Mouse (Mus musculus): Measurements from ENCODE around the gene Acbd4.

Gene Acbd4

GRCm38 (mm10) chr11:103080323-103081091 is 21.0 kb upstream of the Acbd4 start:
- intact Hi-C loops (cut with DNase I) = no loop called here

GRCm38 (mm10) chr11:103081631-103082030 is 19.9 kb upstream of the Acbd4 start:
- intact Hi-C loops (cut with DNase I) = no loop called here

DNA sequence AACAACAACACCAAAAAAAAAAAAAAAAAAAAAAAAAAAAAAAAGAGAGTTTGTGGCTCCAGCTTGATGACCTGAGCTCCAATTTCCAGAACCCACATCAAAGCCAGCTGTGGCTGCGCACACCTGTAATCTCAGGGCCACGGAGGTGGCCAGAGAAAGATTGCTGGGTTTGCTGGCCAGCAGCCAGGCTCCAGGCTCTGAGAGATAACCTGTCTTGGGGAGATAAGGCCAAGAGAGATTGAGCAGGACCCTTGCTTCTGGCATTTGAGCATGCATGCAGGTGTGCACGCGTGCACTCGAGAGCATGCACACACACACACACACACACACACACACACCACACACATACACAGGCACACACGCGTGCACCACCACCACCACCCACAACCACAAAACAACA is 8.2 kb upstream of the Acbd4 start:
- intact Hi-C loops (cut with DNase I) = no loop called here

DNA sequence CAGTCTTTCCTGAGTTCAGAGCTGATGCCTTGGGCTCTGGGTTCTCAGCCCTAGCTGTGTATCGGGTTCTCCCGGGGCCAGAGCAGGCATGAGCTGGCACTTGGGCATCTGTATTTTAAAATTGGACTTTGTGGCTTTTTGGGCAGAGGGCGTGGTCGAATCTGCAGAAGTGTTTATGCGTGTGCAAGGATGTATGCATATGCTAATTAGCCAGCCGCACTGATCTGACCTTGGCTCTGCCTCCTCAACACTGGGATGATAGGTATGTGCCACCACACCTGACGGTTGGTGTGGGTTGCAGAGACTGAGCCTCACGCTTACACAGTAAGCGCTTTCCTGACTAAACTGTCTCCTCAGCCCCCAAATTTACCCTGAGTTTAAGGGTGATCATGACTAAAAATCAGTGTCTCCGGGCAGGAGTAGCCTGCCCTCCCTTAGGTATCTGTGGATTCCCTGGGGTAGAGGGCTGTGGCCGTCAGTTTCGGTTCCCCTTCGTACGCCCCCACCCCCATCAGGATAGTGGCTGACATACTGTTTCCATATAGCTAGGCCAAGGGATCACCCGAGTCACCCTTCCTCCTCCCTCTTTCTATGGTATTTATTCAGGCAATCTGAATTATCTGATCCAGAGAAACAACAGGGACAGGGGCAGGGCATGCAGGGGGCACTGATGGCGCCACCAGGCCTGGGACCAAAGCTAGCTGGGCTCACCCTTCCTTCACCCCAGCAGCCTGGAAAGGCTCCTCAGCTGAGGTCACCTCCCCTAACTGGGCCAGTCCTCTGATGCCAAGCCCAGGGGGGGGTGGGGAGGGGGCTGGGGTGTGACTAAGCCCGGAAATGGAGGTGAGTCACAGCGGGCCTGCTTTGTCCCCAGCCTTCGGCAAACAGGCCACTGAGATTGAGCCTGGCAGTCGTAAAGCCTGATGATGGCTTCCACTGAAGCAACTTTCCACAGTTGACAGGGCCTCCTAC is 7.3 kb upstream of the Acbd4 start:
- intact Hi-C loops (cut with DNase I) = no loop called here

DNA sequence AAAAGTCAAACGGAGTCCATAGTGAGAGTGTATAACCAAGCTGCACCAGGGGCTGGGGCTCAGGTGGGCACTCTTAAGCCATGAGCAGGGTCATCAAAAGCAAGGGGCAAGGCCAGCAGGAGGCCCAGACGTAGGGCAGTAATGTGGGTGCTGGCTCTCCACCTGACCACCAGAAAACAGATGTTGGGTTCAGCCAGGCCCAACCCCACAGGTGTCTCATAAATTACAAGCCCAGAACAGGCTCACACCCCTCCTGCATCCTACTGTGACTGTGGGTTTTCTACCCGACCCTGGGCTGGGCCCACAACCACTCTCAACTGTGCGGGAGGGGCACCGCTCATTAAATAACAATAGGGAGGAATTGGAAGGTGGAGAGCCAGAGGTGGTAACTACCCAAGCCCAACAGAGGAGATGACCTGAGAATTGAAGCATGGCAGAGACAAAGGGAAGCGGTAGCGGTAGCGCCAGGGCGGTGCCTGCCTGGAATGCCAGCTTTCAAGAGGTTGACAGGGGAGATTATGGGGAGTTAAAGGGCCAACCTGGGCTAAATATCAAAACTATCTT is 6.3 kb upstream of the Acbd4 start:
- intact Hi-C loops (cut with DNase I) = no loop called here

- intact Hi-C loops (cut with DNase I) = no loop called here
Measured at GRCm38 (mm10) chr11:103095801-103096200, 5.7 kb upstream of the Acbd4 start.

DNA sequence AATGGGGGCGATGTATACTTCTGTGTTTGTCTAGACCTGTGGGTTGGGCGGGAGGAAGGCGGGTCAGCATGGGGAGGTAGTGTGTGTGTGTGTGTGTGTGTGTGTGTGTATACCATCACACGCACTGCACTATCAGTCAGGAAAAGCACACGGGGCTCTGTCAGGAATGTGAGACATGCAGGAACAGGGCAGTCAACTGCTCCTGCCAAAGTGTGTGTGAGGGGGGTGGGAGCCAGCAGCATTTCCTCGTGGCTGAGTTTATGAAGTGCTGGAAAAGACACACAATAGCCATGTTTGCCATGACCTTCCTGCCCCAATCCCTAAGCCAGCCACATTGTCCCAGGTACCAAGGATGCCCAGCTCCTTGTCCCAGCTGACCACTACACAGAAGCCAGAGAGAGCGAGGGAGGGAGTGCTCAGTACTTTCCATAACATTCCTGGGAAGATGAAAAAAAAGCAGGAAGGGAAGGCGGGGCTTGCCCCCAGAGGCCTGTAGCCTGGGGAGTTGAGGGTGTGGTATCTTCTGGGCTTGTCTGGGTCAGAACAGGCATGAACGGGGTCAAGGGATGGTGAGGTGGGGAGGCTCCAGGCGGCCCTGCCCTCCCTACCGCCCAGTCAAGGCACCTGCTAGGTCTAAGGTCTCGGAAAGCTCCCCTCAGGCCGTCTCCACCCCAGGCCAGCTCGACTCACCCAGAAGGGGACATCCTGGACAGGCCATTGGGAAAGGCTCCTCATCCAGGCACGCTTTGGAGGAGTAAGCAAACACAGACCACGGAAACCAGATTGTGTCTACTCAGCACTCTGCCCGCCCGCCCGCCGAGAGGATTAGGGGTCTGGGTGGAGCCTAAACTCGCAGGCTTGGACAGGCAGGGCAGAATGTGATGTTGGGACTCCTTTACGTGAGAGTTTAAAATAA is 4.2 kb upstream of the Acbd4 start:
- intact Hi-C loops (cut with DNase I) = no loop called here

DNA sequence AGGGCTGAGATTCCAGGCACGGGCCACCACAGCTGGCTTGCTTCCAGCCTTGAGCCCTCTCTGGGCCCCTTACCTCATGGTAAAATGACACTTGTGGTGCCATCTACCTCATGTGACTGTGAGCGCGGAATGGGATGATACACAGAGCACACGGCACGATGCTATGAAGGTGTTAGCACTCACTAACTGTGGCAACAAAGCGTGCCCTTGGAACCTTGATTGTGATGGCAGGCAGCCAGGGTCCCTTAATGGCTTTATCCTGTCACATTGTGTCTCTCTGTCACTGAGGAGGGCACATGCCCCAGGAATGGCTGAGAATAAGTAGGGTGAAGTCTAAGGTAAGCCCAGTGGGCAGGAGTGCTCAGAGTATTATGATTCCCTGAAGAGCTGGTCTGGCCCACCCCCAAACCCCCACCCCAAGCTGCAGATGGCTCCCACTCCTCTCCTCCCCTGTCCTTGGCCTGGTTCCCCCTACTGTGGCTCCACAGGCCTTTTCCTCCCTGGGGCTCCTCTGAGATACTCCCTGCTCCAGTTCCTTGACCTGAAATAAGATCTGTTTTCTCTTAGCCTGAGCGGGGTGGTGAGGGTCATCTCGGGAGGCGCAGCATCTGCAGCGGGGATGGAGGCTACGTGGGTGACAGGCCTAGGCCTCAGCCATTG is 2.8 kb upstream of the Acbd4 start:
- intact Hi-C loops (cut with DNase I) = no loop called here

DNA sequence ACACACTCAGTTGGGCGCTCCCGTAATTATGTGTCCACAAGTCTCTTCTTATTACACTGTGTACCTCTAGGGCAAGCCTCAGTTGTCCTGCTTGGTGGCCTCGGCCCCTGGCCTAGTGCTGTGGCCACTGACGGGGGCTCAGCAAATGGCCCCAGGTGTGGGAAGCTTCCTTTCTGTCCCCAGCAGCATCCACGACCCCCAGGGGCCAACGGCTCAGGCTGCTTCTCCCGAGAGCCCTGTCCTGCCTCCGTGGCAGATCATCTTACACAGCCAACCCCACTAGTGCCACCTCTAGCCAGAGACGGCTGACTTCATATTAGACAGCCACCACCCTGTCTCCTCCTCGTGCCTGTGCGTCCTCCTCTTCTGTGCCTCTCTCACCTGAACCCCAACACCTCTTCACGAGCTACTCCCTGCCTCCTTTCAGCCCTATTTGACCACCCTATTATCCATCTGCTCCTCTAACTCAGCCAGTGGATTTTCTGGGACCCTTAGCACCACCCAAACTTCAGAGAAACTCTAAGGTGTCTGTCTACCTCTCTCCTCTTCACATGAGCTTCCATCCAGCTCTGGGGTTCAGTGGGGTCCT is 2.0 kb upstream of the Acbd4 start:
- intact Hi-C loops (cut with DNase I) = no loop called here

DNA sequence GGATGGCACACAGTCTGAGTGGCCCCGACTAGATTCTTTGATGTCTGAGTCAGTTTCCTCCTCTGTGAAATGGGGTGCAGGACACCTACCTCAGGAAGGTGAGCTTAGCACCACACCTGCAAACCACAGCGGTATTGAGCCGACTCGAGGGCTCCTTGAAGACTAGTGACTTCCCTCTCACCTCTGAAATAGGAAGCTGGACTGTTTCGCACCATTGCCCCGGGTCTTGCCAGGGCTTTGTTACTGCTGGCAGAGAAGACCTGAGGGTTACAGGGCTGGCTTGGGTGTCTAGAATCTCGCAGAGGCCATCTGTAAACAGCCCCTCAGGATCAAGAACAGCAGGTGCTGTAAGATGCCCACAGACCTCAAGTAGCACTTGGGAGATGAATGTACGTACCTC is 1.1 kb upstream of the Acbd4 start:
- intact Hi-C loops (cut with DNase I) = loop anchor here (10.0 kb wide), 1 partner anchor 224 kb away; no protein-coding TSS in a partner anchor

DNA sequence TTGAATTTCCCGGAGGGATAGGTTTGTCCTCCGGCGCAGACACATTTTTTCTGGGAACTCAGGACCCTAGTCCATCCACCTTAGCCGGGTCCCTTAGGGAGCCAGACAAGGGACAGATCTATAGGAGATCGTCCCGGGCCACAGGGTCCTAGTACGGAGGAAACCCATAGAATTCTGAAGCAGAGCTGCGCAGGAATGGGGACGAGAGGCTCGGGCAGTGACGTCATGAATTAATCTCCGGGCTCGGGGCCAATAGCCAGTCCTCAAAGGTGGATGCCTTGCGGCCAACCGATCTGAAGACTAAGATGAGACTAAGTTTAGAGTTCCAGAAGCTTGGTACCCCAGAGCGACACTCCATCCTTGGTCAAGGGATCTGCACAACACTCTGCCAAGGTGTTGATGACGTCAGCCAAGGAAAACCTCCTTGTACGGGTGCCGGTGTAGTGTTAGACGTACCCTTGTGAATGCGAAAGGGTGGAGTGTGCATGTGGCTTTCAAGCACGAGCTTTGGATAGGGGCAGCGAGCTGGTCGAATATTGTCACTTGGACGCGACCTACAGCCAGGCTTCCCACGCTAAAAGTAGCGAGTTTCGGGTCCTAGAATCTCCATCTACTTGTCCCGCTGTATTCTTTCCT is 502 bp downstream of the Acbd4 start:
- intact Hi-C loops (cut with DNase I) = loop anchor here (2.0 to 10.0 kb wide), 2 partner anchors 57 to 223 kb away; no protein-coding TSS in a partner anchor

DNA sequence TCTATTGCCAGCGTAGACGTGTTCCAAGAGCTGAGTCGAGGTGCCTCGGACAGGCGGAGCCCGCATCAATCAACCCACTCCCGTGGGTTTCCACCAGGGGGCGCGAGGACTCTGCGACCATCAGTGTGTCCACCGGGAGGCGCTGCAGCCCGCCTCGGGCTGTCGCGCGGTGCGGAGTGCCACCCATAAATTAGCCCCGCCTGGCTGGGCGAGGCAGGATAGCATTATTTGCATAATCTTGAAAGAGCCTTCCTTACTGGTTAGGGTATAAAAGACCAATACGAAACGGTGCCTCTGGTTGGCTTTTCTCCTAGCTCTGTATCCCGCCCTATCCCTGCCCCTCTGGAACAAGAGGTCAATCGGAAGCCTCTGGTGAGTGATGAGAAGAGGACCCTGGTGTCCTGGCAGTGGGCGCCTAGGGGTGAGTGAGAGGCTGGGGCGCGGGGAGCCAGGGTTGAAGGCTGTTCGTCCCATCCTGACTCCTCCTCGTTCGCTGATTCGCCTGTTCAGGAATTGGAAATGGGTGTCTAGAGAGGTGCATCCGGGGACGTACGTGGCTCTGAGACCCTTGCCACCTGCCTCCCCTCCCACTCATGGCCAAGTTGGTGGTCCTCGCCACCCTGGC is 1.4 kb downstream of the Acbd4 start:
- intact Hi-C loops (cut with DNase I) = loop anchor here (2.0 to 10.0 kb wide), 2 partner anchors 56 to 222 kb away; no protein-coding TSS in a partner anchor

DNA sequence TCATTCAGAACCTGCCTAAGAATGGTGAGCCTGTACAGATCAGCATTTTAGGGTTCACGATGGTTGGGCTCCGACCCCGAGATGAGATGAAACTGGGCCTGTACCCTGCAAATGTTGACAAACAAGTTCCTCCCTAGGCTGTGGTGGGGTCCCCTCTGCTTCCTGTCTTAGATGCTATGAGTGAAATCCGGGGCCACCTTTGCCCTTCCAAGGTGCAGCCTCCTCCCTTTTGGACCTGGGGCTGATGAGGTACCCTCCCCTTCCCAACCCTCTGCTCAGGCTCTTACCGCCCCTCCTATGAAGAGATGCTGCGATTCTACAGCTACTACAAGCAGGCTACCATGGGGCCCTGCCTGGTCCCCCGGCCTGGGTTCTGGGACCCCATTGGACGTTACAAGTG is 2.1 kb downstream of the Acbd4 start:
- intact Hi-C loops (cut with DNase I) = loop anchor here (2.0 to 10.0 kb wide), 2 partner anchors 55 to 221 kb away; no protein-coding TSS in a partner anchor

GRCm38 (mm10) chr11:103104469-103104868 is 3.0 kb downstream of the Acbd4 start:
- intact Hi-C loops (cut with DNase I) = loop anchor here (10.0 kb wide), 1 partner anchor 220 kb away; no protein-coding TSS in a partner anchor

- intact Hi-C loops (cut with DNase I) = loop anchor here (10.0 kb wide), 1 partner anchor 220 kb away; no protein-coding TSS in a partner anchor
Measured at GRCm38 (mm10) chr11:103105180-103105725, 3.8 kb downstream of the Acbd4 start.

- intact Hi-C loops (cut with DNase I) = loop anchor here (10.0 kb wide), 1 partner anchor 219 kb away; no protein-coding TSS in a partner anchor
Measured at GRCm38 (mm10) chr11:103105810-103106209, 4.3 kb downstream of the Acbd4 start.

DNA sequence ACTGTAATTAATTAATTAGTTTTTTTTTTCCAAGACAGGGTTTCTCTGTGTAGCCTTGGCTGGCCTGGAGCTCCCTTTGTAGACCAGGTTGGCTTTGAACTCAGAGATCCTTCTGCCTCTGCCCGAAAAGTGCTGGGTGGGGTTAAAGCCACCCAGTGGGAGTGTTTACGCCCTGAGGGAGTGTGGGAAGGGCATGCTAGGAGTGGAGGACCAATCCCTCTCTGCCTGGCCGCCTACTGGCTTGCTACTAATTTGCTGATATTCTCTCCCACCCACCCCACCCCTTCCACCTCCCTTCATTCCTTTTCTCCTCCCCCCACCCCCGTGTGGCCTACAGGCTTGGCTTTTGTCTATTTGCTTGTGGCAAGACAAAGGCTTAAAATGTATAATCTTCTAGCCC is 4.9 kb downstream of the Acbd4 start:
- intact Hi-C loops (cut with DNase I) = loop anchor here (10.0 kb wide), 1 partner anchor 218 kb away; no protein-coding TSS in a partner anchor

- intact Hi-C loops (cut with DNase I) = no loop called here
Measured at GRCm38 (mm10) chr11:103111301-103111700, 9.8 kb downstream of the Acbd4 start.
